Mouse (Mus musculus): ENCODE measurements around the gene Cryaa.

DNA sequence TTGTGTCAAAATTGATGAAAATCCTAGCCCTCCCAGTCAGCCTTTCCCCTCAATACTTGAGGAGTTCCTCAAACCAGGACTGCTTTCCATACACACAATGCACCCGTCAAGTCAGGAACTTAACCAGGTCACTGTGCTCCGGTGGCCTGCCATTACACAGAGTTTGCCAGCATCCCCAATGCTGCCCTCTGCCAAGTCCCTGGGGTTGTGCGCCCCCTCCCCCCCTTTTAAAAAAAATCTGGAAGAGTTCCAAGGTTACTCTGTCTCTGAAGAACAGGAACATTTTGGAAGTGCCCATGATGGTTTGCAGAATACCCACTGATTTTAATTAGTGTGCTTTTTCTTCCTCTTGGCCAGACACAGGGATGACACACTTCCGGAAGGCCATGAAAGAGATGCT, 38.0 kb upstream of the Cryaa start:
- TF ChIP-seq CTCF (IDR thresholded peaks at IDR 0.05; ENCODE audit: low read depth, low read length) (no peak), POLR2A (IDR thresholded peaks at IDR 0.05; ENCODE audit: borderline replicate concordance, low read depth, low read length) (no peak)

Data from bone marrow macrophage, adult 2 months (primary cell).